Mouse (Mus musculus): ENCODE results near the gene Aldh1a2. TPM values are rescaled to one million over a fixed set of nuclear protein-coding genes. Genes with fewer than 3 reads are reported as not detected.

Gene Aldh1a2
- polyA plus RNA-seq, 1 experiment from 2014 or later: 6.7 TPM

DNA sequence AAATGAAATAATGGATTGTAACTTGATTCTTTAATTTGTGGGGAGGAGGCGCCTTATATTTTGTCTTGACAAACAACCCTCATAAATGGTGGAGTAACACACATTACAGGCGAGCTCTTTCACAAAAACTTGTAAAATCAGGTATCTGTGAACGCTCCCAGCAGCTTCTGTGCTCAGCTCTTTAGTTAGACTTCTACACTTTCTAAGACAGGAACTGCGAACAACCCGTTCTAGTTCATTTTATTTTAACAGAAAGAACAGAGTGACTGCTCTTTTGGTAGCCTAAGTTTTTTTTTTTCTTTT, 2.2 kb downstream of the Aldh1a2 start:
- no peak overlapping the region for H3K4me3 ChIP-seq
- H3K9ac ChIP-seq: no peak overlapping the region
- H3K4me1 ChIP-seq: peaks cover 13% of the 10 kb centered on the region; the same call in 1 of the 2 replicates
- no peak overlapping the region for H3K4me2 ChIP-seq
- WGBS (ENCODE audit: insufficient replicate concordance): 28% methylated on average over 5 of the region's 5 CpGs
- H3K9me3 ChIP-seq (replicated peaks): no peaks in the 10 kb centered on the region
- ATAC-seq: no peak
- no peak overlapping the region for H3K27ac ChIP-seq
- H3K27me3 ChIP-seq (replicated peaks): peaks cover 79% of the 10 kb centered on the region
- no peaks in the 10 kb centered on the region for H3K36me3 ChIP-seq

DNA sequence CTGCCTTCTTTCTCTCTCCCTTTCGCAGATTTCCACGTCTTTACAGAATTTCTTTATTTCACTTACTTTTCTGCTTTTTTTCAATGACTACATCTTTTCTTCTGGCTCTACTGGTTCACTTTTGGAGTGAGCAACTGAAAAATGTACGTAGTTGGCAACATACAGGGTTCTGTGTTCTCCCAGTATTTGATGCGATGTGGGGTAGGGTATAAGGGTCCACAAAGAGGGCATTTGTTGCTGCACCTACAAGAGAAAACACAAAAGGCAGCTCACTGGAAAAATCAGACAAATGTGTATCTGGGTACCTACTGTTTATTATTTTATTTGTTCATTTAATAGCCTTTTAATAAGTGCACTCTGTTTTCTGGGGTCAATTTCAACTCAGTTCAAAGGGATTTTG, 3.6 kb downstream of the Aldh1a2 start:
- WGBS (ENCODE audit: insufficient replicate concordance): 63% methylated on average over 4 of the region's 4 CpGs
- Histone ChIP-seq H3K4me3 (no peak overlapping the region), H3K9ac (no peak overlapping the region), H3K36me3 (no peaks in the 10 kb centered on the region), H3K4me1 (peaks cover 13% of the 10 kb centered on the region; the same call in 1 of the 2 replicates), H3K4me2 (no peak overlapping the region), H3K9me3 (replicated peaks) (no peaks in the 10 kb centered on the region), H3K27me3 (replicated peaks) (peaks cover 74% of the 10 kb centered on the region), H3K27ac (no peak overlapping the region)
- no peak for ATAC-seq

DNA sequence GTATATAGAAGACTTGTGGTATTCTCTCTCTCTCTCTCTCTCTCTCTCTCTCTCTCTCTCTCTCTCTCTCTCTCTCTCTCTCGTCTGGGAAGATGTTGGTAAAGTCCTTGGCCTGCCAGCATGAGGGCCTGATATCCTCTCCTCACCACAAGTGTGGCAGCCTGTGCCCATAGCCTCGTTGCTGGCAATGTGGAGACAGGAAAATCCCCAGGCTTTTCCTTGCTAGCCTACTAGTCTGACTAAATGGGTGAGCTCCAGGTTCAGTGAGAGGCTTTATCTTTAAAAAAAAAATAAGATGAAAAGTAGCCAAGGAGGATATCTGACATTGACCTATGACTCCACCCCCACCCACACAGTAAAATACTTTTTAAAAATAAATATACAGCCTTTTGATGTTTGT, 4.8 kb downstream of the Aldh1a2 start:
- H3K9ac ChIP-seq: no peak overlapping the region
- no peaks in the 10 kb centered on the region for H3K36me3 ChIP-seq
- H3K27ac ChIP-seq: no peak overlapping the region
- no peak for ATAC-seq
- H3K4me2 ChIP-seq: no peak overlapping the region
- H3K4me3 ChIP-seq: no peak overlapping the region
- WGBS (ENCODE audit: insufficient replicate concordance): 39% methylated on average over 2 of the region's 2 CpGs
- peaks cover 65% of the 10 kb centered on the region for H3K27me3 ChIP-seq (replicated peaks)
- H3K9me3 ChIP-seq (replicated peaks): no peaks in the 10 kb centered on the region
- peaks cover 10% of the 10 kb centered on the region; the same call in 1 of the 2 replicates for H3K4me1 ChIP-seq

DNA sequence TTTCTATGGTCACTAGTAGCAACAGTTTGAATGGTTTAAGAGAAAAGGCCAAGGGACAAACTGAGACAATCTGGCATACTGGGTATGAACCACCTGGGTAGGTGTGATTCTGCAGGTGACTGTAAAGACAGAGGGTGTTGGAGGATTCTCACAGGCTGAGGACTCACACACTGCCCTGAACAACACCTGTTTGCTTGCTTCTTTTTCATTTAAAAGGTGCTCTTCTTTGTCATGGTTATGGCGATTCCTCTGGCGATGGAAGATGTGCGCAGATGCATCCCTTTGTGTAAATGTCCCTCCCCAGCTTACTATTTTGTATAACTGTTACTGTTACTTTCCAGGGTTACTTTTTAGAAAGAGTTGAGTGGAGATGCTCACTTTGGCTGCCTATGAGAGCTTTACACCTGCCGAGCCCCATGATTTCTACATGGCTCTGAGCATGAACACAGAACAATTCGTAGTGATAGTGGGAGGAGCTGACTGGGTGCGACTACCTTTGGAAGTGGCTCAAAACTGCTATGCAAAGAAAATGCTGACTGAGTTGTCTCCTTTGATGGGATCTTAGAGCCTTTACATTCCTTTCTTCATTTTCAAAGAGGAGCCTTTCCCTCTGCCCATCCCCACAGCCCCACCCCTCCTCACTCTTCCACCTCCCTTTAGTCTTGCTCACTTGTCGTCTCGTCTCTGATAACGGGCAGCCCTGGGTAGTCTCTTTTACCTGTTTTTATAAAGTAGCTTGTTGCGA, 11.8 kb downstream of the Aldh1a2 start:
- Histone ChIP-seq H3K36me3 (no peaks in the 10 kb centered on the region), H3K9ac (no peak overlapping the region), H3K9me3 (replicated peaks) (no peaks in the 10 kb centered on the region), H3K4me3 (no peak overlapping the region), H3K27me3 (replicated peaks) (peaks cover 37% of the 10 kb centered on the region), H3K4me1 (no peaks in the 10 kb centered on the region), H3K4me2 (no peak overlapping the region), H3K27ac (no peak overlapping the region)
- WGBS (ENCODE audit: insufficient replicate concordance): 33% methylated on average over 10 of the region's 10 CpGs
- ATAC-seq: no peak

DNA sequence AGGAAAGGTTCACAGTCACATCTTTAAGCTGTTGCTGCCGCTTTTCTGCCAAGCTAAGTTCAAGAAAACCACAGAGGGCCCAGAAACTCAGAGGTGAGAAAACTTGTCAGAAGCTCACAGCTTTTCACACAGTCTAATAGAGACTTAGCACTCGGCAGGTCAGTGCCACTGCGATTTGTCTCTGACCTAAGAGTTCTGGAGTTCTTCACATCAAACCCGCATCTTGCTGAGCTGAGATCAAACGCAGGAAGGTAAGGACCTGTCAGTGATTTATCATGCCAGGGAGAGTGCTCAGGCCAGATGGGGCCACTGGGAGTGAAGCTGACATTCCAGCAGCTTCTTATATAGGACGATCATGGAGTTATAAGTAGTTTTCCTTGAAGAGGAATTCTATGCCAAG, 14.4 kb downstream of the Aldh1a2 start:
- Histone ChIP-seq H3K36me3 (no peaks in the 10 kb centered on the region), H3K4me3 (no peak overlapping the region), H3K27ac (no peak overlapping the region), H3K27me3 (replicated peaks) (peaks cover 25% of the 10 kb centered on the region), H3K9ac (no peak overlapping the region), H3K9me3 (replicated peaks) (no peaks in the 10 kb centered on the region), H3K4me2 (no peak overlapping the region), H3K4me1 (no peaks in the 10 kb centered on the region)
- 14% methylated on average over 6 of the region's 6 CpGs for WGBS (ENCODE audit: insufficient replicate concordance)
- ATAC-seq: no peak

DNA sequence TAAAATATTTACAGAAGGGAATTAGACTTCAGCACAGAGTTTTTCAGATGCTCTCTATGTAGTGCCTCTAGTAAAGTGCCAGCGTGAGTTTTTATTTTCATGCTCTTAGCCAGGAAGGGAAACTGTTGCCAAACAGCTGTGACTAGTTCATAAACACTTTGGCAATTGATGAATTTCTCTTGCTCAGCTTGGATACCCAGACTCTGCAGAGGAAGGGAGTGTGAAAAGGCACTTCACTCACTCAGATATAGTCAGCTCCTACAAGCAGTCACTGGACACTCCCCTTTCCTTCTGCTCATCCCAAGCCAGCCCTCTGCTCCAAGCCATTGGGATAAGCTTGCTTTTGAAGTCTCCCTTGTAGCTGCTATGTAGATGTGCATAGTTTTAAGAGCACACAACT, 21.0 kb downstream of the Aldh1a2 start:
- H3K27me3 ChIP-seq (replicated peaks): 0 out of 2 replicates have a peak, but pooled peaks cover 4% of the 10 kb centered on the region

DNA sequence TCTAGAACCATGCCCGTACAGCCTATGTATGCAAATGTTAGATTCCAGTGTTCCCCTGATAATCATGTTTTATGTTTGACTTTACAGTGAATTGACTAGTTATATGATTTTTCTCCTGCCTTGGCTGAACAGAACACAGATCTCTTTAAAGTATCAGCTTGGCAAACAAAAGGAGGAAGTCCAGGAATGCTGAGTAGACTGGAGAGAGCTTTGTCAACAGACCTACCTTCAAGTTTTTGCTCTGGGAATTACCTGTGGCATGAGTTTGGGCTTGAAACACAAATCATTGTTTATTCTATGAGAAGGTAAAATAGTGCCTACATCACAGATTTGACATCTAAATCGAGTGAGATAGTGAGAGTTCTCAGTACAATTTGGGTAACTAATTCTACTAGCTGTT, 24.3 kb downstream of the Aldh1a2 start:
- no peak overlapping the region for H3K27ac ChIP-seq

More for the DNA sequence above, 21.0 kb downstream of the Aldh1a2 start:
- H3K4me3 ChIP-seq: no peak overlapping the region
- 74% methylated on average over 1 of the region's 1 CpGs for WGBS (ENCODE audit: insufficient replicate concordance)
- H3K36me3 ChIP-seq: no peaks in the 10 kb centered on the region
- ATAC-seq: no peak
- H3K27ac ChIP-seq: no peak overlapping the region
- no peak overlapping the region for H3K9ac ChIP-seq
- no peaks in the 10 kb centered on the region for H3K9me3 ChIP-seq (replicated peaks)
- H3K4me2 ChIP-seq: no peak overlapping the region
- no peaks in the 10 kb centered on the region for H3K4me1 ChIP-seq

DNA sequence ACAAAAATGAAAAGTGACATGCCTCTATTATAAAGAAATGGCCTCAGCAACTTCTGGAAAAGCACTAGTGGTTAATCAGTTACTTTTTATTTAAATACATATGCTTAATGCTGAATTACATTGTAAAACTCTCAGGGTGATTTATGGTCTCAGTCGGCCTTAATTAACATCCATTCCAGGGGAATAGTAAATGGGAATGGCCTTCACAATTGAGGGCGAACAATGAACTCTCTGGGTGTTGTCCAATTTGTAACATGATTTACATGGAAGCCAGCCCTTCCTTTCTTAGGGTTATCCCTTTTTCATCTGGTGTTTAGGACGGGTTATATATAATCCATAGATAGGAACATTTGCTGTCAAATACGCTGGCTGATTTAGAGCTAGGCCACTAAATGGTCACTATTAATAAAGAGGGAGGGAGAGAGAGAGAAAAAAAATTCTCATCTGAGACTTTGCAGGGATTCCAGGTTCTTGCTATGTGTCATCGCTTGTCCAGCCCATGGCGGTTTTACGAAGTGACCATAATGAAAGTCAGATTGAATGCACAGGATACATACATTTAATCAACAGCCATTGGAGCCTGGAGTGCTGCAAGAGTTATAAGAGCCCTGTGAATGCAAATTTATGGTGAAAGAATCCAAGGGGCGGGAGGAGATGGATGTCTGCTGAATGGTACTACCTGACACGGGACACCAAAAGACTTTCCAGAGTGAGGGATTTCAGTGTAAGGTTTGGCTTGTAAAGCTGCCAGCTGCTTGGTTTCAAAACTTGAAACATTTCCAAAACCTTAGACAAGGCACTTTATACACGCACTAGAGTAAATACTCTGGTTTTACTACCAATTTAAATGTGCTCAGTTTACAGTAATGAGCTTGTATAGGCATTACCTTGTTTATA, 26.2 kb downstream of the Aldh1a2 start:
- no peak overlapping the region for H3K4me2 ChIP-seq
- H3K9me3 ChIP-seq (replicated peaks): no peaks in the 10 kb centered on the region
- no peaks in the 10 kb centered on the region for H3K36me3 ChIP-seq
- H3K27ac ChIP-seq: no peak overlapping the region
- no peaks in the 10 kb centered on the region for H3K4me1 ChIP-seq
- 63% methylated on average over 10 of the region's 10 CpGs for WGBS (ENCODE audit: insufficient replicate concordance)
- no peak for ATAC-seq
- no peak overlapping the region for H3K4me3 ChIP-seq
- peaks cover 4% of the 10 kb centered on the region; the same call in 1 of the 2 replicates for H3K27me3 ChIP-seq (replicated peaks)
- H3K9ac ChIP-seq: no peak overlapping the region

More for the DNA sequence above, 24.3 kb downstream of the Aldh1a2 start:
- no peak for ATAC-seq
- Histone ChIP-seq H3K4me1 (no peaks in the 10 kb centered on the region), H3K9ac (no peak overlapping the region), H3K27me3 (replicated peaks) (peaks cover 4% of the 10 kb centered on the region; the same call in 1 of the 2 replicates), H3K4me3 (no peak overlapping the region), H3K4me2 (no peak overlapping the region), H3K9me3 (replicated peaks) (no peaks in the 10 kb centered on the region), H3K36me3 (no peaks in the 10 kb centered on the region)
- 49% methylated on average over 2 of the region's 2 CpGs for WGBS (ENCODE audit: insufficient replicate concordance)

DNA sequence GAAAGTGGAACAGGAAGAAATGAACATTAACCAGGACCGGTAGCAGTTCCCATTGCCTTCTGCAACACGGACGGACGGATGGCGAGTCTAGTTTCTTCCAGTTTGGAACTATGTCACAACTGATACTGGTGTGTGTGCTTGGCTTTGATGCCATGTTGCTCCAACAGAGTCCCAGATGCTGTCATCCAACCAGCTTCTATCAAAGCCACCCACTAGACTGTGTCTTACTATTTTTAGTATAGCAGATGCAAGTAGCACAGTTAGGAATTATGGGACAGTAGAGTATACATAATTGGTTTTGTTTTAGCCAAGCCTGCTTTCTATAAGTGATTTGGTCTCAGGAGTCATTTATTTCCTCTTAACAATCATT, 26.8 kb downstream of the Aldh1a2 start:
- H3K9ac ChIP-seq: no peak overlapping the region
- 83% methylated on average over 5 of the region's 5 CpGs for WGBS (ENCODE audit: insufficient replicate concordance)
- H3K27me3 ChIP-seq (replicated peaks): peaks cover 4% of the 10 kb centered on the region; the same call in 1 of the 2 replicates
- no peak overlapping the region for H3K4me2 ChIP-seq
- no peak overlapping the region for H3K4me3 ChIP-seq
- H3K9me3 ChIP-seq (replicated peaks): no peaks in the 10 kb centered on the region
- no peaks in the 10 kb centered on the region for H3K4me1 ChIP-seq
- H3K27ac ChIP-seq: no peak overlapping the region
- no peaks in the 10 kb centered on the region for H3K36me3 ChIP-seq
- ATAC-seq: no peak

DNA sequence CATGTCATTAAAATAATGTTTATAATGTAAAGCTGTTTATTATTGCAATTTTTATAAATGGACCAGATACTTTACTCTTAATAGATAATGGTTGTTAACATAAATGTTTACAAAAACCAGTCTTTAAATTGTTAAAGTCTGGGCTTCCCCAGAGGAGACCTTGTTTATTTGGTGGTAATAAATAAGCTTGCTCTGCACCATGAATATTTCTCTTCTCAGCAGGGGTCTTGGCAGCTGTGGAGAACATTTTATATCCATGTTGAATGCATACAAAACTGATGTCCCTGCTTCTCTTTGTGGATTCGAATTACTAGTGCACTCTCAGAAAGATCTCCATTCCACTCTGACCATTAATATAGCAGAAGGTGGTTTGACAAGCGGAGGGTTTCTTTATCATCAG, 38.8 kb downstream of the Aldh1a2 start:
- no peak overlapping the region for H3K4me3 ChIP-seq
- WGBS (ENCODE audit: insufficient replicate concordance): 62% methylated on average over 2 of the region's 2 CpGs
- H3K27ac ChIP-seq: no peak overlapping the region
- H3K36me3 ChIP-seq: no peaks in the 10 kb centered on the region
- no peak for ATAC-seq
- H3K9ac ChIP-seq: no peak overlapping the region
- H3K4me1 ChIP-seq: no peaks in the 10 kb centered on the region
- 0 out of 2 replicates have a peak, but pooled peaks cover 3% of the 10 kb centered on the region for H3K27me3 ChIP-seq (replicated peaks)
- H3K9me3 ChIP-seq (replicated peaks): no peaks in the 10 kb centered on the region
- H3K4me2 ChIP-seq: no peak overlapping the region

DNA sequence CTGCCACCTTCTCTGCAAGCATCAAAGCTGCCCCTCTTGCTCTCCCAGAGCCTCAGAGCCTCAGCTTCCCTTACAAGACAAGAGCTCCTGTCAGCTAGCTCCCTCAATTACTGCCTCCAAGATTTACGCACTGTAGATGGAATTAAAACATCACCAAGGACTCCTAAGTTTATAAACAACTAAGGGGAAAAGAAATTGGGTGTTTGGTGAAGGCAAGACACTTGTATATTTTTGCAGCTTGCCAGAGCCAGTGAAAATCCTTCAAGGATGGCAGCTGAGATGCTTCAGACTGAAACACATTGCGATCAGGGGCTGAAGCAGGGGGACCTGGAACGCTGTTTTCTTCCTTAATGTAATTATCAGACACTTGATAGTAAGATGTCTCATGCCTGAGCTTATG, 47.1 kb downstream of the Aldh1a2 start:
- no peak overlapping the region for H3K4me2 ChIP-seq
- 66% methylated on average over 3 of the region's 3 CpGs for WGBS (ENCODE audit: insufficient replicate concordance)
- H3K27me3 ChIP-seq (replicated peaks): peaks cover 15% of the 10 kb centered on the region; the same call in 1 of the 2 replicates
- H3K9ac ChIP-seq: no peak overlapping the region
- H3K4me1 ChIP-seq: no peaks in the 10 kb centered on the region
- no peak overlapping the region for H3K27ac ChIP-seq
- no peak for ATAC-seq
- H3K36me3 ChIP-seq: no peaks in the 10 kb centered on the region
- H3K9me3 ChIP-seq (replicated peaks): no peaks in the 10 kb centered on the region
- no peak overlapping the region for H3K4me3 ChIP-seq

DNA sequence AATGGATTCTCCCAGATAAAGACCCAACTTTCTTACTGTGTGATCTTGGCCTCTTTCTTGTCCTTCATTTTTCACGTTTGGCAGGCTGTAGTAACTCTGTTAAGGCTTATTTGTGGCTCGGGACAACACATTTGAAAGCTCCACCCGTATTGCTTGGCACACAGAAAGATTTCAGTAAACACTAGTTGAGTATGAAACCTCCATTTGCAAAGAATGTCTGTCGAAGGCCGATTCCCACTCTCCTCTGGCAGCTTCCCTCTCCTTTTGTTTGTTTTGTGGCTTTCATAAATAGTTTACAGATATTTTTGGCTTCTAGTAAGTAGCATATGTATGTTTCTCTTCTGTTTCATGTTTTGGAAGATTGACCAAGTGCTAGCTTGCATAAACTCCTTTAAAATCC, 54.1 kb downstream of the Aldh1a2 start:
- Histone ChIP-seq H3K4me1 (no peaks in the 10 kb centered on the region), H3K36me3 (no peaks in the 10 kb centered on the region), H3K4me2 (no peak overlapping the region), H3K4me3 (no peak overlapping the region), H3K27ac (no peak overlapping the region), H3K9ac (no peak overlapping the region), H3K9me3 (replicated peaks) (no peaks in the 10 kb centered on the region), H3K27me3 (replicated peaks) (no peaks in the 10 kb centered on the region)
- ATAC-seq: no peak
- WGBS (ENCODE audit: insufficient replicate concordance): 59% methylated on average over 5 of the region's 5 CpGs

All from liver, embryonic 12.5 days (tissue).